Mouse (Mus musculus) limb, embryonic 15.5 days (tissue): ENCODE data around the gene Pcbp3. TPM values are rescaled to one million over a fixed set of nuclear protein-coding genes. Genes with fewer than 3 reads are reported as not detected.

Experiments
- ATAC-seq: fragments of 200-750 bp; cut with Nextera tagmentation; 2 replicates; pipeline ENCODE4 v1.8.0; 2017; ENCODE audit warnings: low read depth, moderate TSS enrichment; ENCODE audit not compliant: insufficient number of reproducible peaks, low FRiP score, low TSS enrichment
- H3K27ac ChIP-seq: fragments of 300-500 bp; sonication (generic); 2 replicates; pipeline ENCODE4 v1.5.1; 2015; ENCODE audit warnings: moderate library complexity, mild to moderate bottlenecking, inconsistent platforms
- H3K27me3 ChIP-seq: fragments of 300-500 bp; sonication (generic); 2 replicates; pipeline ENCODE4 v1.6.1; 2015; ENCODE audit warnings: inconsistent platforms
- H3K36me3 ChIP-seq: fragments of 300-500 bp; sonication (generic); 2 replicates; pipeline ENCODE4 v1.6.1; 2015; ENCODE audit warnings: inconsistent platforms
- H3K4me1 ChIP-seq: fragments of 300-500 bp; sonication (generic); 2 replicates; pipeline ENCODE4 v1.6.1; 2015; ENCODE audit warnings: inconsistent platforms
- H3K4me2 ChIP-seq: fragments of 300-500 bp; sonication (generic); 2 replicates; pipeline ENCODE4 v1.6.1; 2015; ENCODE audit warnings: mild to moderate bottlenecking, inconsistent platforms
- H3K4me3 ChIP-seq: fragments of 300-500 bp; sonication (generic); 2 replicates; pipeline ENCODE4 v1.5.1; 2015; ENCODE audit warnings: mild to moderate bottlenecking, inconsistent platforms
- H3K9ac ChIP-seq: fragments of 300-500 bp; sonication (generic); 2 replicates; pipeline ENCODE4 v1.6.1; 2015; ENCODE audit warnings: inconsistent platforms
- H3K9me3 ChIP-seq: fragments of 300-500 bp; sonication (generic); 2 replicates; pipeline ENCODE4 v1.6.1; 2016; ENCODE audit warnings: inconsistent platforms
- WGBS: fragments of 180-500 bp; shearing (Covaris S2); methylation state at CpG from one replicate; pipeline ENCODE4 v1.1.7; 2015; 5-methylcytosine and 5-hydroxymethylcytosine counted together
- polyA plus RNA-seq: library from polyadenylated mRNA; unstranded; fragments of >200 nt; fragmentation: Nextera tagmentation; extraction: Ambion mirVana; gene quantifications from 2 replicates; pipeline ENCODE4 v1.2.1, GENCODE M21; 2015

Pcbp3 gene
- polyA plus RNA-seq, 1 experiment from 2014 or later, result 19.1 TPM

DNA sequence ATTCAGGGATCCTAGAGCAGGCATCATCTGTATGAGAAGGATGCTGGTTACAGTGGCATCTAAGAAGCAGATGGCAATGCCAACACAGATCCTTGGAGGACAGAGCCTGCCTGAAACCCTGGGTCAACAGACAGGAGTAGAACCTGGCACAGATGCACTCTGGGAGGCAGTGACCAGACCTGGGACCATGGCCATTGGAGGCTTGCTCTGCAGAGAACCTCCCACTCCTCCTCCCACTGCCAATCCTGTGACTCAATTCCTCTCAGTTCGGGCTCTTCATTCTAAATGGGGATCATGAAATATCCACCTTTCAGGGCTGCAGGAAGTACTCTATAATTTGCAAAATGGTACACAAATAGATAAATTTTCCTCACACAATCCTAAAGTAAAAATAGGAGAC is 120.5 kb downstream of the Pcbp3 start:
- H3K9me3 ChIP-seq, result no peaks in the 10 kb centered on the region
- H3K4me3 ChIP-seq, result no peak overlapping the region
- H3K4me1 ChIP-seq, result no peaks in the 10 kb centered on the region
- H3K27me3 ChIP-seq, result no peaks in the 10 kb centered on the region
- 73% methylated on average over 1 of the region's 1 CpGs for whole genome bisulfite sequencing
- H3K4me2 ChIP-seq, result no peak overlapping the region
- H3K9ac ChIP-seq, result no peak overlapping the region
- no peak for ATAC-seq
- H3K27ac ChIP-seq, result no peak overlapping the region
- H3K36me3 ChIP-seq, result no peaks in the 10 kb centered on the region

DNA sequence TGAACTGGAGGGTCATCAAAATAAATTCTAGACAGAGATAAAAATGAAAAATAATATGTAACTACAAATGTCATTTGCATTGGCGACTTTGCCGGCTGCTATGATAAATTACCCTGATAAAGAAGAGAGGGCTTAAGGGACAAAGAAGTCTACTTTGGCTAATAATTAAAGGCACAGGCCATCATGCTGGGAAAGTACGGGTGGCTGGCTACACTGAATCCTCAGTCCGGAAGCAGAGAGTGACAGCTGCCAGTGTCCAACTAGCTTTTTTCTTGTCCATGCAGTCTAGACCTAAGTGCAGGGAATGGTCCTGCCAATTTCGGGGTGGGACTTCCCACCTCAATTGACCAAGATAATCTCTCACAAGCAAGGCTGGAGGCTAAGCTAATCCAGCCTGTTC is 121.1 kb downstream of the Pcbp3 start:
- Histone ChIP-seq H3K9ac (no peak overlapping the region), H3K4me1 (peaks cover under 1% of the 10 kb centered on the region; the same call in 1 of the 2 replicates), H3K27me3 (no peaks in the 10 kb centered on the region), H3K4me2 (no peak overlapping the region), H3K27ac (no peak overlapping the region), H3K4me3 (no peak overlapping the region), H3K36me3 (no peaks in the 10 kb centered on the region), H3K9me3 (no peaks in the 10 kb centered on the region)
- WGBS, result 78% methylated on average over 5 of the region's 5 CpGs
- ATAC-seq, result no peak

DNA sequence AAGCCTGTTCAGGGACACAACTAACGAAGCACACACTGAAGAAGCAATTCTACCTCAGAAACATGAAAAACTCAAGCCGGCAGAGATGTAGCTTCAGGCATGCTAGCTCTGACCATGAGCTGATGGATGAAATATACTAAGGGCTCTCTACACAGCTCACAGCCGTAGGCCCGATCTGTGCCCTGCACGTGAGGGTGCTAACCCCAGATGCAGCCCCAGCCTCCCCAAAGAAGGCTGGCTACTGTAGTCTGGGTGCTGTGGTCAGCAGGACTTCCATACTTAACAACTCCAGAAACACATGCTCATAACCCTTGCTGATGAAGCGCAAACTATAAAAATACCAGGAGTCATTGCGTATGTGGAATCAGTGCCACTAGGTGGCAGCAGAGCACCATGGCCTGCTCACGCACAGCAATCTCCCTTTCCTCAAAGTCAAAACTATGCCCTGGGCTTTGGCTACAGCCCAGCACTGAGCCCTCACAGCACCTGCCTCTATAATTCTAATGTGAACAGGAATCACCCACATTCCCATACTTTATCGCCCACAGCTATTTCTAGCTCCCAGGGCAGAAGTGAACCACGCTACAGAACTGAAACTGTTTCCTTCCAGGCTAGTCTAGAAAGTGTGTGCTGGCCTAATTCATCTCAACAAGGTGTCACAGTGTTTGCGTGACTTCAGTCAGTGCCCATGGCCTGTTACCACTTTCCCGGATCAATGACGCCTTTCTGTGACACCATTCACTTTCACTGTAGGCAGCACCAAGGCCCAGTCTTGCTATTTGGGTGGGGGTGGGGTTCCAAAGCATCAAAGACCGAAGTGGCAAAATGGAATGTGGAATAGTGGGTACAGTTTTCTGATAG is 126.0 kb downstream of the Pcbp3 start:
- H3K9ac ChIP-seq, result no peak overlapping the region
- H3K4me3 ChIP-seq, result no peak overlapping the region
- ATAC-seq, result no peak

DNA sequence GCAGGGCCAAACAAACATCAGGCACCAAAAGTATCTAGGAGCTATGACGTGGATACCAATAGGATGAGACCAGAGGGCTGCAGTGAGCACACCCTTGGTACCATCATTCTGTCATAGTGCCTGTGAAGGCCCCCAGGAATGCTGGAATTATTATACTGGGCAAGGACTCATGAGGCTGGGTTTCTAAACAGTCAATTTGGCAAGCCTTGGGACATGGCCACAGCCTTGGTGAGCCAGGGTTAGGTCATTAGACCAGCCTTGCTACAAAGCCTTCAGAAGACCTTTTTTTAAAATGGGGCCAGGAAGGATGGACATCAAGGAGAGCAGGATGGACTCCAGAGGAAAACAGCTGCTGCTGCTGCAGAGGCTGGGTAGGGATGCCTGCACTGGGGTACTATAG is 128.8 kb downstream of the Pcbp3 start:
- Histone ChIP-seq H3K4me2 (no peak overlapping the region), H3K4me3 (no peak overlapping the region), H3K27me3 (no peaks in the 10 kb centered on the region), H3K27ac (no peak overlapping the region), H3K4me1 (peaks cover 2% of the 10 kb centered on the region; the same call in 1 of the 2 replicates), H3K9me3 (no peaks in the 10 kb centered on the region), H3K36me3 (no peaks in the 10 kb centered on the region), H3K9ac (no peak overlapping the region)
- ATAC-seq, result no peak
- 74% methylated on average over 1 of the region's 1 CpGs for WGBS

More for the DNA sequence above, 126.0 kb downstream of the Pcbp3 start:
- H3K4me1 ChIP-seq, result peaks cover 2% of the 10 kb centered on the region; the same call in 1 of the 2 replicates
- H3K4me2 ChIP-seq, result no peak overlapping the region
- no peak overlapping the region for H3K27ac ChIP-seq
- no peaks in the 10 kb centered on the region for H3K27me3 ChIP-seq
- WGBS, result 46% methylated on average over 14 of the region's 14 CpGs
- H3K9me3 ChIP-seq, result no peaks in the 10 kb centered on the region
- no peaks in the 10 kb centered on the region for H3K36me3 ChIP-seq

DNA sequence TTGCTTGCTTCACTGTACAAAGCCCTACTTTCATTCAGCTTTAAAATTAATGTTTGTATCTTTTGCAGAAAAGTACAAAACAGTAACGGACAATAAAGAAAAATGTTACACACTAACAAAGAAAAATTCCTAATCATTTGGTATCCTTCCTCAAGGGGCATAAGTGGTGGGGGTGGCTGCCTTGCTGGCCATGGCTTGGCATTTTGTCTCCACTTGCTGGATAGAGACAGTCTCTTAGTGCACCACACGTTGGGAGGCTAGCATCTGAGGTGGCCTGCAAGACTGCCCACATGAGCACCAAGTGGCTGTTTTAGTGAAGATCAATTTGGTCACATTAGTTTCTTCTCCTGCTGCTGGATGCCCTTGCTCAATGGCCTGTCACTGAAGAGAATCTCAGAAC is 129.8 kb downstream of the Pcbp3 start:
- Histone ChIP-seq H3K9me3 (no peaks in the 10 kb centered on the region), H3K36me3 (no peaks in the 10 kb centered on the region), H3K9ac (no peak overlapping the region), H3K27me3 (no peaks in the 10 kb centered on the region), H3K27ac (no peak overlapping the region), H3K4me1 (peaks cover 2% of the 10 kb centered on the region; the same call in 1 of the 2 replicates), H3K4me2 (no peak overlapping the region), H3K4me3 (no peak overlapping the region)
- 82% methylated on average over 2 of the region's 2 CpGs for WGBS
- ATAC-seq, result no peak

DNA sequence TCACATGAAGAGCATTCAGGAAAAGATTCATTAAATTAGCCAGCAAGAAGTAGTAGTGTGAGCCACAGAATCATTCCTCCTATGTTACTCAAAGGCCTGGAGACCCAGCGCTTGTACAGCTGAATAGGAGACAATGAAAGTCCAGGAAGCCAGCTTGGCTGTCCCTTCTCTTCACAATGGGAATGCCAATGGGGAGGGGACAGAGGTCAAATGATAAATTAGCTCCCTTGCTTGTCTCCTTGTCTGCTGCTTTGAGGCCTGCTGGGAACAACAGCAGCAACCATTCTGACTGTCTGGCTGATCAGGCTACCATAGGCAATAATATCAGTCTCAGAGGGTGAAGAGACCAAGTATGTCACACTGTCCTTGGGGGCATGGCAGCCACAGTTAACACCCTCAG is 130.5 kb downstream of the Pcbp3 start:
- WGBS, result 81% methylated on average over 1 of the region's 1 CpGs
- no peak for ATAC-seq
- no peaks in the 10 kb centered on the region for H3K36me3 ChIP-seq
- no peak overlapping the region for H3K27ac ChIP-seq
- no peaks in the 10 kb centered on the region for H3K27me3 ChIP-seq
- H3K4me1 ChIP-seq, result peaks cover 2% of the 10 kb centered on the region; the same call in 1 of the 2 replicates
- H3K4me3 ChIP-seq, result no peak overlapping the region
- H3K9me3 ChIP-seq, result no peaks in the 10 kb centered on the region
- no peak overlapping the region for H3K9ac ChIP-seq
- no peak overlapping the region for H3K4me2 ChIP-seq

DNA sequence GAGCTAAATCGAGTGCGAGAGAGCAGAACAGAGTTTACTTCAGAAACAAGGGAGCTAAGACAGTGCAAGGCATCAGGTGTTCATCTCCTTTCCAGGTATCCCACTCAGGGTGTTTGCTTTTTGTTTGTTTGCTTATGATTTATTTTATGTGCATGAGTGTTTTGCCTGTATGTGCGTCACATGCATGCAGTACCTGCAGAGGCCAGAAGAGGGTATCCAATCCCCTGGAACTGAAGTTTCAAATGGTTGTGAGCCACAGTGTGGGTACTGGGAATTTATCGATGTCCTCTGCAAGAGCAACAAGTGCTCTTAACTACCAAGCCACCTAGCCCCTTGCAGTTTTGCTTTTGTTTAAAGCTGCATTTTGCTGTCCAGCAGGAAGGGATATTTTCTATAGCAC is 132.8 kb downstream of the Pcbp3 start:
- H3K9ac ChIP-seq, result no peak overlapping the region
- H3K27ac ChIP-seq, result no peak overlapping the region
- H3K27me3 ChIP-seq, result no peaks in the 10 kb centered on the region
- no peak overlapping the region for H3K4me3 ChIP-seq
- H3K4me2 ChIP-seq, result no peak overlapping the region
- H3K9me3 ChIP-seq, result no peaks in the 10 kb centered on the region
- WGBS, result 98% methylated on average over 4 of the region's 4 CpGs
- no peaks in the 10 kb centered on the region for H3K36me3 ChIP-seq
- no peak for ATAC-seq
- no peaks in the 10 kb centered on the region for H3K4me1 ChIP-seq

DNA sequence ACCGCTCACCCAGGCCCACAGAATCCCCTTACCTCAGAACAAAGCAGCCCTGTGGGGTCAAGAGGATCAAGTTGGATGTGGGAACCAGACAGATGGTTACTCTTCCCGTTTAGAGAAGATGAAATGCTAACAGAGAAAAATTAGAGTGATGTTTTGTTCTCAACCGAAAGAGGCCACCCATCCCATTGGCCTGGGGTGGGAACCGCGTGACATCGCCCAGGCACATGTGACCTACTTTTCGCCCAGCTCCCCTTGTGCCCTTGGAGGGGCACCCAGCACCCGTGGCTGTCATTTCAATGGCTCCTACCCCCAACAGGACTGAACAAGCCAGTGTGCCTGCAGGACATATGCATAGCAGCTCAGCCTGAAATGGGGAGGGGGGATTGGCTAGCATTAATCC is 139.0 kb downstream of the Pcbp3 start:
- Histone ChIP-seq H3K27me3 (no peaks in the 10 kb centered on the region), H3K4me1 (no peaks in the 10 kb centered on the region), H3K4me2 (no peak overlapping the region), H3K36me3 (no peaks in the 10 kb centered on the region), H3K9me3 (no peaks in the 10 kb centered on the region), H3K9ac (no peak overlapping the region), H3K4me3 (no peak overlapping the region), H3K27ac (no peak overlapping the region)
- 86% methylated on average over 8 of the region's 8 CpGs for WGBS
- no peak for ATAC-seq

DNA sequence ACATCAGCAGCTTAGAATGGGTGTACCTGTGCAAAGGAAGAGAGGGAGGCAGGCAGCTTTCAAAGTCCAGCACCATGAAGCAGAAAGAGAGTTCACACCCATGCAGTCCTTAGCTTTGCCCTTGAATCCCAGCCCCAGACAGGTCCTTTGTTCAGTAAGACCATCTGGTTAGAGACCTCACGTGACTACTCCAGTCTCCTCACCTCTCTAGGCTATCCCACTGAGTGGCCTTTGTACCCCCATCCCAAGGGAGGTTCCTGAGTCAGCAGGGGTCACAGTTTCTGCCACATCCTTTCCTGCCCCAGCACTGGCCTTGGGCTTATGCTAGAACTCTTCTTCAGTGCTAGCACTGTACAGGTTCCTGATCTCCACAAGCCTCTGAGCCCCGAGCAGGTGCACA is 142.4 kb downstream of the Pcbp3 start:
- no peaks in the 10 kb centered on the region for H3K27me3 ChIP-seq
- H3K4me1 ChIP-seq, result no peaks in the 10 kb centered on the region
- no peak overlapping the region for H3K9ac ChIP-seq
- H3K4me2 ChIP-seq, result no peak overlapping the region
- H3K36me3 ChIP-seq, result no peaks in the 10 kb centered on the region
- H3K4me3 ChIP-seq, result no peak overlapping the region
- no peaks in the 10 kb centered on the region for H3K9me3 ChIP-seq
- ATAC-seq, result no peak
- WGBS, result 68% methylated on average over 2 of the region's 2 CpGs
- no peak overlapping the region for H3K27ac ChIP-seq

DNA sequence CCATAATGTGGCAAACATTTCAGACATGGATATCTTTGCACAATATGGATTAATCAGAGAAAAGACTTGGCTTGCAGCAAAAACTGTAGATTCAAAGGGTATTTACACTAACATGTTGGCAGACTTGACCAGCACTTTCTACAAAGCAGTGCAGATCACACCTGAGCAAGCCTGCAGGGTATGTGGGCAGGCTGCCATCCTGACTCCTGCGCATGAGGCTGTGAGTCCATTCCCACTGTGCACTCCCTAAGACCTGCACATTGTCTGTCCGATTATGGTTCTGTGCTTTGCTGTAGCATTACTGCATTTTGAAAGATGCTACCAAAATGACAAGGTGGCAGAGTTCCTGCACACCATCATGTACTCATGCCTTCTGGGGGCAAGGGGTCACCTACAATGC is 143.3 kb downstream of the Pcbp3 start:
- no peaks in the 10 kb centered on the region for H3K4me1 ChIP-seq
- no peak overlapping the region for H3K4me3 ChIP-seq
- H3K27ac ChIP-seq, result no peak overlapping the region
- H3K27me3 ChIP-seq, result no peaks in the 10 kb centered on the region
- ATAC-seq, result no peak
- H3K4me2 ChIP-seq, result no peak overlapping the region
- H3K36me3 ChIP-seq, result no peaks in the 10 kb centered on the region
- no peak overlapping the region for H3K9ac ChIP-seq
- WGBS, result 86% methylated on average over 2 of the region's 2 CpGs
- no peaks in the 10 kb centered on the region for H3K9me3 ChIP-seq

DNA sequence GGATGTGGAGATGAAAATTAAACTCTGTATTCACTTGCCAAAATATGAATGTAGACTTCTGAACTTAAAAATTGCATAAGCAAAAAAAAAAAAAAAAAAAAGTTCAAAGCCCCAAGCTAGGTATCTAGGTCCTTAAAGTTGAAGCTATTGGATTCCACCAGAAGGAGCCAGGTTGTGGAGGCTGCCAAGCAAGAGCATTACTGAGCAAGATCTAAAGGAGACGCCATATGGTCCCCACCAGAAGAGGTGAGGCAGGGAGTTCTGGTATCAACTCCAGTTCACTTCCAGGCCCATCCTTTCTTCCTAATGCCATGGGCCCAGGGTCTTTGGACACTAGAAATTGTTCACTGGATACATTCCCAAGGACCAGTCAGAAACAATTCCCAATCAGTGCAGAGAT is 144.8 kb downstream of the Pcbp3 start:
- Histone ChIP-seq H3K4me3 (no peak overlapping the region), H3K4me1 (no peaks in the 10 kb centered on the region), H3K4me2 (no peak overlapping the region), H3K9ac (no peak overlapping the region), H3K27me3 (no peaks in the 10 kb centered on the region), H3K27ac (no peak overlapping the region), H3K9me3 (no peaks in the 10 kb centered on the region), H3K36me3 (no peaks in the 10 kb centered on the region)
- 77% methylated on average over 1 of the region's 1 CpGs for WGBS
- no peak for ATAC-seq

DNA sequence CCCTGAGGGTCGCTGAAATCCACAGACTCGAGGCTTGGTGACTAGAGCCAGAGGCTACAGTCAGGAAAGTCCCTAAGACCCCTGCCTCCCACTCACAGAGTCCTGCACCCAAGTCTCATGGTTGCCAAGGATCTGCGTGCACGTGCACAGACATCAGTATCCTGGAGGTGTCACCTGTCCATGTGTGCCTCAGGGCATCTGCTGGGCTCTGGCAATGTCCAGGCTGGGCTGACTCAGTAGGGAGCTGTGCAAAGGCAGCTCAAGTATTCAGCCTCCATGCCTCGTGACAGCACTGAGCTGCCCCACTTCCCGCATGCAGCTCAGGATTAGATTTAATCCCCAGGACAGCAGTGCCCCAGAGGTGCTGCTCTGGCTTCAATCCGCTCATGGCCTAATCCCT is 145.3 kb downstream of the Pcbp3 start:
- no peaks in the 10 kb centered on the region for H3K4me1 ChIP-seq
- no peaks in the 10 kb centered on the region for H3K36me3 ChIP-seq
- no peak for ATAC-seq
- H3K4me3 ChIP-seq, result no peak overlapping the region
- no peak overlapping the region for H3K4me2 ChIP-seq
- 37% methylated on average over 7 of the region's 7 CpGs for WGBS
- no peak overlapping the region for H3K27ac ChIP-seq
- H3K27me3 ChIP-seq, result no peaks in the 10 kb centered on the region
- H3K9me3 ChIP-seq, result no peaks in the 10 kb centered on the region
- no peak overlapping the region for H3K9ac ChIP-seq
